Comparison of ENCODE assay signal across 12 mouse cellular contexts in the genomic region with DNA sequence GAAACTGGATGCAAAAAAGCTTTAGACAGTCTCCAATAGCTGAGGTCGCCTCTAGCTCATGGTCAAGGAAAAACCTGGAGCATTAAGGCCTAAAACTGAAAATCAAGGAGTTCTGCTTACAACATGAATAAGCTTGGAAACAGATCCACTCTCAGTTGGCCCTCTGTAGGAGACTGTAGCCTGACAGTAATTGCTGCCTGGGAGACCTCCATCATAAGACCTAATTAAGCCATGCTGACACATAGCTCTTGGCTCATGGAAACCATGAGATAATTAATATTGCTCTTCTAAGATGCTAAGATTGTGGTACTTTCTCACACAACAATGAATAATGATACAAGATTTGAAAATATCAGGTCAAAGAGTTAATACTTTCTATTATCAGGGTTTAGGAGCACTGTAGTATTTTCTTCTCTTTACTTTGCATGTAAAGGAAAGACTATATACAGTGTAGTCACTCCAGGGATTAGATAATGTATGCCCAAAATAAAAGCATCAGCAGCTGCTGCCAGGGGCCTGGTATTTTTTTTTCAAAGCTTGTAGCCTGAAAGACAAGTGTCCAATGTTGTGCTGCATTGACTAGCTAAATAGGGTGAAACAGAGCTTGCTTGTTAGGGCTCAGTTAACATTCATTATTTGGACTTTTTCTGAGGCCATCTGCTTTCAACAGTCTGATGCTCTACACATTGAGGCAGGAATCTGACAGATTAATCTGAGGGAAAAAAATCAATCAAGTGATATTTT.
DNase-seq lines count a peak whose midpoint lies in the region; ATAC-seq and TF ChIP-seq lines count a peak whose summit lies in the region.
"Had no signal": no experiment of that assay in that cellular context is flagged by ENCODE, and none has a peak within 500 bp of the region (broad histone marks: within the 10 kb centered on the region; RNA-seq: fewer than 3 reads in every experiment).

No protein-coding gene starts in this region.

- H3K9me3 ChIP-seq in forebrain, embryonic 13.5 days (replicated peaks), result no peaks in the 10 kb centered on the region
- no peaks in the 10 kb centered on the region for H3K9me3 ChIP-seq in hindbrain, embryonic 15.5 days
- H3K9me3 ChIP-seq: heart, embryonic 15.5 days had no signal

- peak; percentile 89 for ATAC-seq in forebrain, embryonic 13.5 days
- 0 out of 2 replicates have a peak, but pooled peaks have one; percentile 38 for ATAC-seq in hindbrain, embryonic 15.5 days (ENCODE audit: low FRiP score, low read depth)

- H3K27me3 ChIP-seq in forebrain, embryonic 13.5 days, result no peaks in the 10 kb centered on the region
- H3K27me3 ChIP-seq in hindbrain, embryonic 15.5 days, result no peaks in the 10 kb centered on the region
- H3K27me3 ChIP-seq: heart, embryonic 15.5 days had no signal

- no peak for TF ChIP-seq POLR2A in olfactory bulb, adult 2 months (IDR thresholded peaks at IDR 0.05; ENCODE audit: insufficient read depth, low read depth, low read length)

- no peak for TF ChIP-seq CTCF in olfactory bulb, adult 2 months (IDR thresholded peaks at IDR 0.05; ENCODE audit: insufficient read depth, low read depth, low read length)

- peaks cover 12% of the 10 kb centered on the region; the same call in 1 of the 2 replicates for H3K4me1 ChIP-seq in forebrain, embryonic 13.5 days
- H3K4me1 ChIP-seq in hindbrain, embryonic 15.5 days (replicated peaks), result no peaks in the 10 kb centered on the region; the same call in 1 of the 2 replicates
- no peaks in the 10 kb centered on the region for H3K4me1 ChIP-seq in olfactory bulb, adult 2 months (ENCODE audit: control insufficient read depth, insufficient read depth, low read length)
- H3K4me1 ChIP-seq: heart, embryonic 15.5 days had no signal

- peak; percentile 16 to 58 for DNase-seq in layer of hippocampus, postnatal 14 days (ENCODE audit: low spot score in 2 of 2)
- no peak for DNase-seq in layer of hippocampus, adult 9-10 months (ENCODE audit: low spot score)
- no peak for DNase-seq in gastrocnemius, postnatal 25 days
- DNase-seq in cerebellum, adult 11 months, result no peak
- DNase-seq: adrenal gland, adult 2 months; cerebellum, adult 8-10 months; kidney, adult 2 months; kidney, postnatal 4 days had no signal

- no peak overlapping the region for H3K4me3 ChIP-seq in forebrain, embryonic 13.5 days
- H3K4me3 ChIP-seq in hindbrain, embryonic 15.5 days, result no peak overlapping the region
- H3K4me3 ChIP-seq in olfactory bulb, adult 2 months (ENCODE audit: insufficient read depth, low read depth, low read length), result no peak overlapping the region
- H3K4me3 ChIP-seq: heart, embryonic 15.5 days had no signal

- H3K36me3 ChIP-seq in forebrain, embryonic 13.5 days (ENCODE audit: poor library complexity, severe bottlenecking), result no peaks in the 10 kb centered on the region
- H3K36me3 ChIP-seq in hindbrain, embryonic 15.5 days, result no peaks in the 10 kb centered on the region
- H3K36me3 ChIP-seq: heart, embryonic 15.5 days had no signal

- H3K27ac ChIP-seq in forebrain, embryonic 13.5 days, result peak overlapping the region; percentile 32; the same call in 1 of the 2 replicates
- H3K27ac ChIP-seq in hindbrain, embryonic 15.5 days (replicated peaks), result no peak overlapping the region
- H3K27ac ChIP-seq in olfactory bulb, adult 2 months (ENCODE audit: insufficient read depth, low read depth, low read length), result peak overlapping the region; percentile 44; the same call in 1 of the 2 replicates
- H3K27ac ChIP-seq: heart, embryonic 15.5 days had no signal

- 67% methylated on average over 1 of the region's 1 CpGs for WGBS in forebrain, embryonic 13.5 days
- 88% methylated on average over 1 of the region's 1 CpGs for WGBS in hindbrain, embryonic 15.5 days
- 74% methylated on average over 1 of the region's 1 CpGs for WGBS in olfactory bulb, adult 2 months

- H3K9ac ChIP-seq in forebrain, embryonic 13.5 days, result no peak overlapping the region
- no peak overlapping the region for H3K9ac ChIP-seq in hindbrain, embryonic 15.5 days
- H3K9ac ChIP-seq: heart, embryonic 15.5 days had no signal

- no peak overlapping the region for H3K4me2 ChIP-seq in forebrain, embryonic 13.5 days
- H3K4me2 ChIP-seq in hindbrain, embryonic 15.5 days, result no peak overlapping the region
- H3K4me2 ChIP-seq: heart, embryonic 15.5 days had no signal

Comparison
In these comparisons a context has a peak if more than half of its experiments do, and no peak if none do; other contexts are left out.
1. DNase-seq: peak in layer of hippocampus, postnatal 14 days (2 of 2); none in layer of hippocampus, adult 9-10 months (single experiment), gastrocnemius, postnatal 25 days (single experiment) and cerebellum, adult 11 months (single experiment).